Comparison of ENCODE assay signal across 25 mouse cellular contexts in genomic region chr11:61719387-61719786, GRCm38 (mm10). TPM values are rescaled to one million over a fixed set of nuclear protein-coding genes. Genes with fewer than 3 reads are reported as not detected.
DNase-seq lines count a peak whose midpoint lies in the region; ATAC-seq lines count a peak whose summit lies in the region.
"Had no signal": no experiment of that assay in that cellular context is flagged by ENCODE, and none has a peak within 500 bp of the region (broad histone marks: within the 10 kb centered on the region; RNA-seq: fewer than 3 reads in every experiment).

No protein-coding gene starts in this region.

- no peaks in the 10 kb centered on the region for H3K4me1 ChIP-seq in kidney, embryonic 16.5 days (ENCODE audit: insufficient read depth, low read length)
- H3K4me1 ChIP-seq: embryonic facial prominence, embryonic 13.5 days; embryonic facial prominence, embryonic 15.5 days; forebrain, embryonic 10.5 days; forebrain, embryonic 12.5 days had no signal

- no peak overlapping the region for H3K27ac ChIP-seq in kidney, embryonic 16.5 days (ENCODE audit: low read length)
- H3K27ac ChIP-seq: embryonic facial prominence, embryonic 13.5 days; embryonic facial prominence, embryonic 15.5 days; forebrain, embryonic 10.5 days; forebrain, embryonic 12.5 days had no signal

- H3K4me2 ChIP-seq in kidney, embryonic 16.5 days (replicated peaks; ENCODE audit: low read depth, low read length), result no peak overlapping the region
- H3K4me2 ChIP-seq: embryonic facial prominence, embryonic 13.5 days; embryonic facial prominence, embryonic 15.5 days; forebrain, embryonic 12.5 days had no signal

- intact Hi-C loops in heart, postnatal 25 days (cut with DNase I), result loop anchor here (10.0 kb wide), 1 partner anchor 615 kb away; no protein-coding TSS in a partner anchor

- ATAC-seq in kidney, embryonic 16.5 days (ENCODE audit: low FRiP score, low TSS enrichment), result no peak
- ATAC-seq: forebrain, embryonic 14.5 days; forebrain, embryonic 16.5 days had no signal

- H3K9ac ChIP-seq in kidney, embryonic 16.5 days (replicated peaks; ENCODE audit: low read length), result no peak overlapping the region
- H3K9ac ChIP-seq: embryonic facial prominence, embryonic 13.5 days; embryonic facial prominence, embryonic 15.5 days; forebrain, embryonic 12.5 days had no signal

- H3K4me3 ChIP-seq in kidney, embryonic 16.5 days (ENCODE audit: low read length), result no peak overlapping the region
- H3K4me3 ChIP-seq: embryonic facial prominence, embryonic 13.5 days; embryonic facial prominence, embryonic 15.5 days; erythroblast, embryonic 14.5 days; forebrain, embryonic 10.5 days; forebrain, embryonic 12.5 days had no signal

- H3K27me3 ChIP-seq in kidney, embryonic 16.5 days (ENCODE audit: insufficient read depth, low read length), result no peaks in the 10 kb centered on the region
- H3K27me3 ChIP-seq: embryonic facial prominence, embryonic 13.5 days; embryonic facial prominence, embryonic 15.5 days; forebrain, embryonic 12.5 days had no signal

- WGBS in kidney, embryonic 16.5 days, result 26% methylated on average over 3 of the region's 3 CpGs

- H3K9me3 ChIP-seq in kidney, embryonic 16.5 days (ENCODE audit: low read length), result no peaks in the 10 kb centered on the region
- H3K9me3 ChIP-seq: embryonic facial prominence, embryonic 13.5 days; embryonic facial prominence, embryonic 15.5 days; forebrain, embryonic 10.5 days; forebrain, embryonic 12.5 days had no signal

- H3K36me3 ChIP-seq in kidney, embryonic 16.5 days (ENCODE audit: insufficient read depth, low read length), result no peaks in the 10 kb centered on the region
- H3K36me3 ChIP-seq: embryonic facial prominence, embryonic 13.5 days; embryonic facial prominence, embryonic 15.5 days; forebrain, embryonic 10.5 days; forebrain, embryonic 12.5 days had no signal

- DNase-seq in heart, adult 11 months, result peak; percentile 80
- no peak for DNase-seq in heart, postnatal 25 days (ENCODE audit: low spot score)
- peak; percentile 34 for DNase-seq in kidney, postnatal 10 days
- DNase-seq: adrenal gland, adult 2 months; adrenal gland, postnatal 10 days; adrenal gland, postnatal 25 days; cerebellum, adult 11 months; cerebellum, adult 18-20 months; cerebellum, adult 8-10 months; cerebellum, adult 9-11 months; cerebellum, postnatal 14 days; cerebellum, postnatal 36 days; embryo, embryonic 11 days had no signal

RNA-seq across cellular contexts. Expression of gene Slc5a10, which starts 1.2 kb away (rescaled TPM):
- not detected for total RNA-seq in heart, postnatal 25 days (2021)
- polyA plus RNA-seq in kidney, embryonic 16.5 days (2015; fragmentation: Nextera tagmentation; extraction: Ambion mirVana), result 0.80 and 1.1 TPM in 2 replicates
- total RNA-seq: adrenal gland, postnatal 25 days; common myeloid progenitor, adult 5-6 weeks; MEL had no signal
- polyA plus RNA-seq: C2C12; embryonic facial prominence, embryonic 11.5 days; embryonic facial prominence, embryonic 13.5 days; erythroblast, embryonic 14.5 days; forebrain, embryonic 12.5 days; forebrain, embryonic 14.5 days; forebrain, embryonic 16.5 days had no signal

RNA-seq across cellular contexts. Expression of gene Fam83g, which starts 35.5 kb away (rescaled TPM):
- under 1 TPM in 1 of 2 experiments, not detected in 1; 0.14 TPM for total RNA-seq in heart, postnatal 25 days (2021)
- polyA plus RNA-seq in kidney, embryonic 16.5 days (2015; fragmentation: Nextera tagmentation; extraction: Ambion mirVana), result 3.0 and 3.1 TPM in 2 replicates
- total RNA-seq: common myeloid progenitor, adult 5-6 weeks had no signal
- polyA plus RNA-seq: C2C12 had no signal

RNA-seq across cellular contexts. Expression of gene Prpsap2, which starts 42.5 kb away (rescaled TPM):
- total RNA-seq in heart, postnatal 25 days (2021), result 1 to 10 TPM; 6.8 TPM
- 31.7 and 33.3 TPM in 2 replicates for polyA plus RNA-seq in kidney, embryonic 16.5 days (2015; fragmentation: Nextera tagmentation; extraction: Ambion mirVana)
